ENCODE assay signal across 9 mouse cellular contexts in the genomic region with DNA sequence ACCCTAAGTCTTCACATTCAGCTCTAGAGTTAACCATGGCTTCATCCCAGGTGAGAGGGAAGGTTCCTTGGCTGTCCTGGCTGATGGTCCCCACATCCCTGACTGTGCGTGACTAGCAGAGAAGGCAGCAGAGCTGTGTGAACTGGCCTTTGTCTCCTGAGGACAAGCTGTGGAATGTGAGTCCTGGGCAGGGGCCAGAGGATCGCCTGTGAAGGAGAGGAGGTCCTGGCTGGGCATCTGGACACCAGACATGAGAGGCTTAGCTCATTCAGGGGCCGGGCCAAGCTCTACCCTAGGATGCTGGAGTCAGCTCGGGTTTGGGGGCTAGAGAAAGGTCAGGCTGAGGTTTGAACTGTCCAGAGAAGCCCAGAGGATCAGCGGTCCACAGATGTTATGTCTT. TPM values are rescaled to one million over a fixed set of nuclear protein-coding genes. Genes with fewer than 3 reads are reported as not detected.
DNase-seq lines count a peak whose midpoint lies in the region; ATAC-seq lines count a peak whose summit lies in the region.
"Had no signal": no experiment of that assay in that cellular context is flagged by ENCODE, and none has a peak within 500 bp of the region (broad histone marks: within the 10 kb centered on the region; RNA-seq: fewer than 3 reads in every experiment).

No protein-coding gene starts in this region.

- no peaks in the 10 kb centered on the region for H3K9me3 ChIP-seq in embryonic facial prominence, embryonic 10.5 days
- no peaks in the 10 kb centered on the region for H3K9me3 ChIP-seq in heart, embryonic 16.5 days (replicated peaks; ENCODE audit: control insufficient read depth, low read length)
- no peaks in the 10 kb centered on the region for H3K9me3 ChIP-seq in limb, embryonic 10.5 days (replicated peaks)
- no peaks in the 10 kb centered on the region for H3K9me3 ChIP-seq in midbrain, embryonic 15.5 days
- H3K9me3 ChIP-seq: limb, embryonic 13.5 days had no signal

- peak; percentile 64 for DNase-seq in 3134 (ENCODE audit: extremely low read depth, insufficient read length, low spot score)
- no peak for DNase-seq in embryonic facial prominence, embryonic 10.5 days (ENCODE audit: low spot score)
- no peak for DNase-seq in limb, embryonic 10.5 days (ENCODE audit: low spot score)
- DNase-seq in thymus, postnatal 0 days (ENCODE audit: low spot score), result no peak
- no peak for DNase-seq in retina, embryonic 14.5 days (ENCODE audit: low spot score)

- H3K27me3 ChIP-seq in embryonic facial prominence, embryonic 10.5 days (replicated peaks; ENCODE audit: low read depth, poor library complexity, severe bottlenecking), result no peaks in the 10 kb centered on the region
- H3K27me3 ChIP-seq in heart, embryonic 16.5 days (ENCODE audit: control insufficient read depth, insufficient read depth, low read length), result no peaks in the 10 kb centered on the region
- no peaks in the 10 kb centered on the region for H3K27me3 ChIP-seq in limb, embryonic 10.5 days (ENCODE audit: low read depth, poor library complexity, severe bottlenecking)
- H3K27me3 ChIP-seq in midbrain, embryonic 15.5 days (replicated peaks), result no peaks in the 10 kb centered on the region
- H3K27me3 ChIP-seq: limb, embryonic 13.5 days had no signal

- H3K27ac ChIP-seq in embryonic facial prominence, embryonic 10.5 days (replicated peaks), result peak overlapping the region; percentile 7
- peak overlapping the region; percentile 79 for H3K27ac ChIP-seq in heart, embryonic 16.5 days (ENCODE audit: low read length)
- peak overlapping the region; percentile 70 for H3K27ac ChIP-seq in limb, embryonic 10.5 days
- no peak overlapping the region for H3K27ac ChIP-seq in midbrain, embryonic 15.5 days
- H3K27ac ChIP-seq: limb, embryonic 13.5 days had no signal

- 0 out of 2 replicates have a peak, but pooled peaks have one; percentile 17 for ATAC-seq in heart, embryonic 16.5 days (replicated peaks; ENCODE audit: extremely low read depth, insufficient read depth, low FRiP score)
- ATAC-seq in cerebellum, adult (ENCODE audit: insufficient number of reproducible peaks, low FRiP score, low TSS enrichment), result no peak
- ATAC-seq in midbrain, embryonic 15.5 days (replicated peaks), result no peak

- WGBS in embryonic facial prominence, embryonic 10.5 days, result 44% methylated on average over 5 of the region's 5 CpGs
- 44% methylated on average over 5 of the region's 5 CpGs for WGBS in heart, embryonic 16.5 days
- WGBS in limb, embryonic 10.5 days, result 46% methylated on average over 5 of the region's 5 CpGs
- WGBS in midbrain, embryonic 15.5 days, result 69% methylated on average over 5 of the region's 5 CpGs

- H3K4me3 ChIP-seq in embryonic facial prominence, embryonic 10.5 days, result no peak overlapping the region
- H3K4me3 ChIP-seq in heart, embryonic 16.5 days (ENCODE audit: low read length), result no peak overlapping the region
- H3K4me3 ChIP-seq in limb, embryonic 10.5 days, result no peak overlapping the region
- H3K4me3 ChIP-seq in midbrain, embryonic 15.5 days, result no peak overlapping the region
- H3K4me3 ChIP-seq: limb, embryonic 13.5 days had no signal

- H3K36me3 ChIP-seq in embryonic facial prominence, embryonic 10.5 days (replicated peaks), result no peaks in the 10 kb centered on the region
- H3K36me3 ChIP-seq in heart, embryonic 16.5 days (ENCODE audit: control insufficient read depth, insufficient read depth), result no peaks in the 10 kb centered on the region
- no peaks in the 10 kb centered on the region for H3K36me3 ChIP-seq in limb, embryonic 10.5 days
- H3K36me3 ChIP-seq in midbrain, embryonic 15.5 days (replicated peaks), result no peaks in the 10 kb centered on the region
- H3K36me3 ChIP-seq: limb, embryonic 13.5 days had no signal

- no peak overlapping the region for H3K4me2 ChIP-seq in heart, embryonic 16.5 days (ENCODE audit: low read depth, low read length)
- no peak overlapping the region for H3K4me2 ChIP-seq in midbrain, embryonic 15.5 days
- H3K4me2 ChIP-seq: limb, embryonic 13.5 days had no signal

- no peak overlapping the region for H3K9ac ChIP-seq in heart, embryonic 16.5 days (ENCODE audit: low read length)
- no peak overlapping the region for H3K9ac ChIP-seq in midbrain, embryonic 15.5 days
- H3K9ac ChIP-seq: limb, embryonic 13.5 days had no signal

- H3K4me1 ChIP-seq in embryonic facial prominence, embryonic 10.5 days, result peaks cover 25% of the 10 kb centered on the region
- peaks cover 11% of the 10 kb centered on the region; the same call in 1 of the 2 replicates for H3K4me1 ChIP-seq in heart, embryonic 16.5 days (ENCODE audit: control insufficient read depth, insufficient read depth, low read length)
- peaks cover 25% of the 10 kb centered on the region for H3K4me1 ChIP-seq in limb, embryonic 10.5 days
- H3K4me1 ChIP-seq in midbrain, embryonic 15.5 days, result no peaks in the 10 kb centered on the region

RNA-seq across cellular contexts. Expression of a gene that starts 39.2 kb away (rescaled TPM):
- polyA plus RNA-seq in embryonic facial prominence, embryonic 10.5 days (2016; fragmentation: Nextera tagmentation; extraction: Ambion mirVana), result 16.5 and 19.3 TPM in 2 replicates
- polyA plus RNA-seq in heart, embryonic 16.5 days (2015; fragmentation: Nextera tagmentation; extraction: Ambion mirVana), result 71.2 and 73.7 TPM in 2 replicates
- polyA plus RNA-seq in limb, embryonic 10.5 days (2016; fragmentation: Nextera tagmentation; extraction: Ambion mirVana), result 13.5 and 21.4 TPM in 2 replicates
- polyA plus RNA-seq in thymus, postnatal 0 days (2015; fragmentation: Nextera tagmentation; extraction: Ambion mirVana), result 10.5 and 12.2 TPM in 2 replicates
- polyA plus RNA-seq in midbrain, embryonic 15.5 days (2015; fragmentation: Nextera tagmentation; extraction: Ambion mirVana), result 8.7 and 9.5 TPM in 2 replicates
